Mouse (Mus musculus) embryo, embryonic 10 days (tissue): ENCODE data around the gene Wdr5.
A peak's percentile ranks its signal among the peaks of the same experiment; 100 is the strongest.

Experiments
- DNase-seq: peaks from one replicate; pipeline ENCODE4 v3.0.0-alpha.2; 2015; ENCODE audit warnings: low spot score

Gene Wdr5

DNA sequence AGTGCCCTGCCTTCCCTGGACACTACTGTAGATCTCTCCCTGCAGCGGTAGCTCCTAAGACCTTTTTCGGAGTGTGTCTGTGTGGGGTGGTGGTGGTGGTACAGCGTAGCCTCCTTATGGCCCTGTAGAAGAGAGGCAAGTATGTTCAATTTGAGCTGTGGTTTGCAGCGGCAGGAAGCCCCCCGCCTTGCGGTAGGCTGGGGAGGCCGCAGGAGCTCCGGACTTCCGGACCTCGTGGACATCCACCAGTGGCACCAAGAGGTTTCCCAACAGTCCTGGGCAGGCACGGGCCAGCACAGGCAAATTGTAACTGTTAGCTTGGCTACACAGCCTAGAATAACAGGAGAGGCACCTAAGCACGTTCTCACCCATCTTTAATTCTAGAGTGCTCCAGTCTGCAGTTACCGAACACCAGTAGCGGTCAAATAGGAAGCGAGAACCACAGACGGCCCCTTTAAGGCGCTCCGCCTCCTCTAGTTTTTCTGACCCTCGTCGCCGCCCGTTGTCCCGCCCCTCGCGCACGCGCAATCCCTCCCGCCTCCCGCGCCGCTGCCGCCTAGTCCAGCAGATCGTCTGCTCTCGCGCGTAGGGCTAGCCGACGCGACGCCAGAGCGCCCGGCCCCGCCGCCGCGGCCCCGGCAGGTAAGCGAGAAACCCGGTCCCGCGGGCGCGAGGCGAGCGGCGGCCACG, at the start of gene Wdr5:
Gene Wdr5, plus strand, starts transcription at position 519 of the 690 bp plus-strand sequence.
- DNase-seq = peak; percentile 97

GRCm38 (mm10) chr2:27469292-27469990, 45.5 kb upstream of the Wdr5 start:
- no peak for DNase-seq

GRCm38 (mm10) chr2:27469991-27470355, 45.0 kb upstream of the Wdr5 start:
- DNase-seq = no peak

DNA sequence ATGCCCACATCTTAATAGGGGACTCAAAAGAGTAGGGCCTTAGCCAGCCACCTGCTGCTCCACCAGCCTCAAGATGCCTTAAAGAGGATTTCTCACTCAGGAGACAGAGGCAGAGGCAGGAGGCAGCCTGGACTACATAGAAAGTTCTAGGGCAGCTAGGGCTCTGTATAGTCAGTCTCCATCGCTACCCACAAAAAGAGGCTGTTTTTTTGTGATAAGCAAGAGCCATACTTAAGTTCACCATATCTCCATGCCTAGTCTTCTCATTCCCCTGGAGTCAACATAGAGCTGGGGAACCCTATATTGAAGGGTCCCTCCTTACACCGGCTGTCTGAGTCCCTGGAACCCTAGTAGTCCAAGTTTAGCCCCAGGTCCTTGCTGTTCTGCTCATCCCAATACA, 44.4 kb upstream of the Wdr5 start:
- no peak for DNase-seq

- DNase-seq = no peak
These were observed 43.8 kb upstream of the Wdr5 start for GRCm38 (mm10) chr2:27471170-27471584.

- DNase-seq = no peak
These were observed 41.7 kb upstream of the Wdr5 start for GRCm38 (mm10) chr2:27473061-27473765.

GRCm38 (mm10) chr2:27473911-27474310, 41.0 kb upstream of the Wdr5 start:
- no peak for DNase-seq

DNA sequence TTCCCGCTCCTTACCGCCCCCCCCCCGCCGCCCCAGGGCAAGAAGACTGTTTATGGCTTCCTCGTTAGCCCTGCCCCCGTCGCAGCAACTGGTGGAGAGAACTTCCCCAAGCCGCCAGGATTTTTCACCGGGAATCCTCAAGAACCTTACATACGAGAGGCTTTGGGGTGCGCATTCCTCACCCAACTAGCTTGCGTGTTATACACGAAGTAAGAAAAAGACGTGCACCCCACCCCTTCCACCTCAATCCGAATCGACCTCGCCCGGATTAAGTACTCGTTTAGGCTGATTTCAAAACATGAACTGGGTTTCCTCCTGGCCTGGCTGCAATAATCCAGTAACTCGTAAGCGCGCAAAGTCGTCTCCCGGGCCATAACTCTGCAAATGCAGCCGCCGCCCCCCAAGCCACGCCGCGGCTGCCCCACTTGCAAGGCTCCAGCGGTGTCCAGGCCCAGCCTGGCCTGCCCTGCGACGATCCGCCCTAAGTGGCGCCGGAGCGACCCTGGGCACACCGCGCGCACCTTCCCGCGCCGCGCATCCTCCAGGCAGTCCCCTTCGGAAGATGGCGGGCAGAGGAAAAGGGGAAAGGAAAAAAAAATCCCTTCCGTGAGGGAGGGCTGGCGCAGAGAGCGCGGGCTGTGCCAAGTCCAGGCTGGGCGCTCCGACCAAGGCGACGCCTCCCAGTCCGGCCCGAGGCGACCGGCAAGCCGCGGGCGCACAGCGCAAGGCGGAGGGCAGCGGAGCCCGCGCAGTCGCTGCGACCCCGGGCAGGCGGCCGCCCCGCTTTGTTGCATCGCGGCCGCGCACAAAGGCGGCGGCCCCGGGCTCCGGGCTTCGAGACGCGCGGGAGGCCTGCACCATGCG, 40.1 kb upstream of the Wdr5 start:
- DNase-seq = peak; percentile 45

DNA sequence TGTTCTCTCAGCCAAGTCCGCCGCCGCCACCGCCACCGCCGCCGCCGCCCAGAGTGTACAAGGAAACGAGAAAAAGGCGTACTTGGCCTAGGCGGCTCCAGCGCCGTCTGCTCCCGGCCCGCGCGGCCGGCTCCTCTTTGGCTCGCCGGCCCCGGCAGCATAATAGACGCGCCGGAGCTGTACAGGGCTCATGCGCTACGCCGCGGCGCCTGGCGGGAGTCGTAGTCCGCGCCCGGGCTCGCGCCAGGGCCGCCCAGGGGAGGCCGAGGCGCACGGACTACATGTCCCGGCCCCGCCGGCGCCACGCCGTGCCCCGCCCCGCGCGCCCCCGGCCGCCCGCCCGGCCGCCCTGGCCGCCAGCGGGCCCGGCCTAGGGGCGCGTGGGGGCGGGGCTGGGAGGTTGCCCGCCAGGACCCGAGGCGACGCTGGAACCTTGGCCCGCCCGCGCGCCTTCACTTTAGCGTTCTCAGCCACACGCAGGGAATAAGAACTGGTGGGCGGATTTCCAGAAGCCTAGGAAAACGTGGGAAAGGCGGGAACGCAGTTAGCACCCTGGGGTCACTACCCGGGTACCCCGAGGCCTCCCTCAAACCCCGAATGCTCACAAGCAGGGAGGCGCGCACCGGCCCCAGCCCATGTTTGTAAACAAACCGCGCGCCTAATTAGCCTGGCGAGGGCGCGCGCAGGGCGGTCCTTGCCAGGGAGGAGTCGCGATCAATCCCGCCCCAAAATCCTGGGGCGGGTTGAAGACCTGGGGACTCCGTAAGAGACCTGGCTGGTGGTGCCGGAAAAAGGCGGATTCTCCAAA, 39.3 kb upstream of the Wdr5 start:
- DNase-seq = peak; percentile 95

DNA sequence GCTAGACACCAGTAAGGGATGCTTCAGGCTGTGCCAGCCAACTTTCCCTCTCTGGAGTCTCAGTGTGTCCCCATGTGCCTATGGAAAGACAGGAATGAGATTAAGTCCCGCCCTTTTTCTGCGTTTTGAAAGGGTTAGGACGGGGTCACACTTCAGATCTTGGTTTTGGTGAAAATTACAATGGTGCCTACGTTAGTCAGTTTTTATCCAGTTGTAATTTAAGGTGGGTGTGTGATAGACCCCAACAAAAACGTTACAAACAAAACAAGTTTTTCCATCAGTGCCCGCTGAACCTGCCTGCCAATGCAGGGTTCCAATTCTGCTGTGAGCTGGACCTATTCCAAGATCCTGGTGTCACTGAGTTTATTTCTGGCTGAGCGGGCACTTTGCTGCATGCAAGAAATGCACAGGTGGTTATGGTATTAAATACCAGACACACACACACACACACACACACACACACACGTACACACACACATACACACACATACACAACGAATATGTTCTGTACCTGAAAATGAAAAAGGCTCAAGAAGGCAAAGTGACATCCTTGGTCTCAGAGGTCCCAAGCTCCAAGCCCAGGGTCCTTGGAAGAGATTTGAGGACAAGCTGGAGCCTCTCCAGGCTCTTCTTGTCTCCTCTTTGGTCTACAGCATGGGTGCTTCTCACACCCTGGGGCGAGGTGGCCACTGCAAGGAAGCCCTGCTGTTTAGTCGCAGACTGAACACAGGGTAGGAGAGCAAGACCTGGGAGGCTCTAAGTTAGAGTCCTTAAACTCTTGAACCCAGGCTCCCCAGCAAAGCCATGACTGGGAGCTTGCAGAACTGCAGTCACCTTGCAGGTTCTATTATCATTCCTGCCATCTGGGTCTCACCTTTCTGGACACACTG, 38.4 kb upstream of the Wdr5 start:
- DNase-seq = no peak

GRCm38 (mm10) chr2:27479821-27480220, 35.1 kb upstream of the Wdr5 start:
- no peak for DNase-seq

- DNase-seq = no peak
These were observed 34.6 kb upstream of the Wdr5 start for GRCm38 (mm10) chr2:27480367-27480766.

DNA sequence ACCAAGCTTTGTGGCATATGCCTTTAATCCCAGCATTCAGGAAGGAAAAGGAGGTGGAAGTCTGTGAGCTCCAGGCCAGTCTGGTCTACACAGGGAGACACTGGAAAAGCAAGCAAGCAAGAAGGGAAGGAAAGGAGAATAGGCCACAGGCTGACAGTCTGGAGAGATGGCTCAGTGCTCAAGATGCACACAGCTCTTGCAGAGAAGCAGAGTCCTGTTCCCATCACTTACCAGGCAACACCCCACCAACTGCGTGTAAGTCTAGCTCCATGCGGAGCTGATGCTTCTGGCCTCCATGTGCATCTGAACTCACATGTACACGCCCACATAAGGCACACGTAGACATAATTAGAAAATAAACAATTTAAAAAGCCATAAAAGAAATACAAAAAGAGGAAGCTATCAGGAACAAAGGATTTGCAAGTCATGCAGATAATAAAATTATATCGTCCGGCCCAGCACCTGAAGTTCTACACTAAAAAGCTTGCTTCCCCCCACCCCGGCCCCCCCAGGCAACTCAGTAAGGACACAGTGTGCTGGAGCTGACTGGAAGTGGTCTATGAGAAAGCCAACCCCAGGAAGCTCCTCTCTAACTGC, 32.6 kb upstream of the Wdr5 start:
- DNase-seq = no peak

GRCm38 (mm10) chr2:27486725-27487124, 28.2 kb upstream of the Wdr5 start:
- no peak for DNase-seq

DNA sequence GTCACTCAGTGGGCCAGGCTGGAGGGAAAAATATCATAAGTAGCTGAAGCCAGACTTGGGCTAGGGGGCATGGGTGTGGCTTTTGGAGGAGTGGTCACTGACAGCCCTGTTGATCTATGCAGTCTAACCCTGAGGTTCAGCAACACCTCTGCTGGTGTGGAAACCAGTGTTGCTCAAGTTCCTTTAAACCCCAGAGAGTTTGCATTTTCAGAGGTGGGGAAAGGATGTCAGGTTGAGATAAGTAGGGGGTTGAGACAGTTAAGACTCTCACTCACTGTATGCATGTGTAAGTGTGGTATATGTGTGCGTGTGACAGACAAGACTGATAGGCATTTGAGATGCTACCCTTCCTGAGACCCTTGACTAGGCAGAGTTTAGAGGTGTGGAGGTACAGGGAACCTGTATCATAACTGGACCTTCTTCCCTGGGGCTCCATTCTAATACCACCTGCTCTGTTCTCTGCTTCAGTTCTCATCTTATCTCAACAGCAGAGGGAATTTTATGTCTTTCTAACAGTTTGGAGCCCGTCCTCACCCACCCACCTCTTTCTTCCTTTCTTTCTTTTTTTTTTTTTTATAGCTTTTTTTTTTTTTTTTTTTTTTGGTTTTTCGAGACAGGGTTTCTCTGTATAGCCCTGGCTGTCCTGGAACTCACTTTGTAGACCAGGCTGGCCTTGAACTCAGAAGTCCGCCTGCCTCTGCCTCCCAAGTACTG, 27.5 kb upstream of the Wdr5 start:
- no peak for DNase-seq

GRCm38 (mm10) chr2:27488362-27488761, 26.6 kb upstream of the Wdr5 start:
- DNase-seq = no peak

GRCm38 (mm10) chr2:27490939-27491338, 24.0 kb upstream of the Wdr5 start:
- DNase-seq = no peak

- DNase-seq = no peak
These were observed 21.0 kb upstream of the Wdr5 start for GRCm38 (mm10) chr2:27493971-27494370.

DNA sequence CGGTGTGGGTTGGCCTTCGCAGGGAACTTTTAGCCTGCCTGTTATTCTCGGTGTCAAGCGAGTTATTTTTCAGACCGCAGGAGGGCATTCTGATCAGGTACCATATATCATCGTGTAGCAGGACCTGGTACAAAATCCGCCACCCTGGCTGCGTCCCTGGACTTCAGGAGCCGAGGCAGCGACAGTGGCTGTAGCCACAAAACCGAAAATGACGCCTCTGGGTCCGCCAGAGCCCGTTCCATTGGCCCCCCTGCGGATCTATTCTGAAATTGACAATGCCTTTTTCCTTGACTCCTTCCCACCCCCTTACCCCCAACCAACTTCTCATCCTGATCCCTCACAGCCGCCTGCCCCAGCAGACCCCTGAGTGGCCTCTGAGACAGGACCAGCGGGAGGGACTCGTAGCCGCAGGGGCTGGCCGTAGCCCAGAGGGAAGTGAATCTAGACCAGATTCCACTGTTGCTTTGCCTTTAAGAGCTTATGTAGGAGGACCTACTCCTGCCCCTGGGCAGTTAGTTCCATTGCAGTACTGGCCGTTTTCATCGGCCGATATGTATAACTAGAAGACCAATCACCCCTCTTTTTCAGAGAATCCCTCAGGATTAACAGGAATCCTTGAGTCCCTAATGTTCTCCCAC, 18.4 kb upstream of the Wdr5 start:
- peak; percentile 79 for DNase-seq
